Mouse (Mus musculus) neural tube, embryonic 14.5 days (tissue): ENCODE results near the gene Mrps2. TPM values are rescaled to one million over a fixed set of nuclear protein-coding genes. Genes with fewer than 3 reads are reported as not detected.

Experiments used
- polyA plus RNA-seq: library from polyadenylated mRNA; unstranded; fragments of >200 nt; fragmentation: Nextera tagmentation; extraction: Ambion mirVana; gene quantifications from 2 replicates; pipeline ENCODE4 v1.2.1, GENCODE M21; 2014

Gene Mrps2
- polyA plus RNA-seq, 1 experiment from 2014 or later: 57.7 TPM

Other genes with a start within 250 kb of the Mrps2 start
- 14.1 and 15.9 TPM in 2 replicates for gene Ppp1r26, start 21.3 kb upstream of the Mrps2 start, polyA plus RNA-seq
- gene 1700007K13Rik, start 1.7 kb upstream of the Mrps2 start, polyA plus RNA-seq: 4.7 and 7.5 TPM in 2 replicates
- gene Gbgt1, start 28.8 kb downstream of the Mrps2 start, polyA plus RNA-seq: 0.23 and 1.6 TPM in 2 replicates
- gene Gm10134, start 38.0 kb downstream of the Mrps2 start, polyA plus RNA-seq: 3.5 TPM in 1 of 2 replicates, not detected in the other
- gene Ralgds, start 45.1 kb downstream of the Mrps2 start, polyA plus RNA-seq: 76.5 and 88.2 TPM in 2 replicates
- not detected in 2 replicates for gene Cel, start 95.3 kb downstream of the Mrps2 start, polyA plus RNA-seq
- 28.0 and 30.7 TPM in 2 replicates for gene Gtf3c5, start 115.7 kb downstream of the Mrps2 start, polyA plus RNA-seq
- 0.15 TPM in 1 of 2 replicates, not detected in the other for gene Gfi1b, start 153.9 kb downstream of the Mrps2 start, polyA plus RNA-seq
- 32.2 and 36.0 TPM in 2 replicates for gene Tsc1, start 173.2 kb downstream of the Mrps2 start, polyA plus RNA-seq
- 1.6 TPM in 2 replicates for gene Spaca9, start 231.7 kb downstream of the Mrps2 start, polyA plus RNA-seq
- 1.4 and 1.5 TPM in 2 replicates for gene Ak8, start 232.1 kb downstream of the Mrps2 start, polyA plus RNA-seq